Comparison of ENCODE assay signal across 20 mouse cellular contexts in the genomic region with DNA sequence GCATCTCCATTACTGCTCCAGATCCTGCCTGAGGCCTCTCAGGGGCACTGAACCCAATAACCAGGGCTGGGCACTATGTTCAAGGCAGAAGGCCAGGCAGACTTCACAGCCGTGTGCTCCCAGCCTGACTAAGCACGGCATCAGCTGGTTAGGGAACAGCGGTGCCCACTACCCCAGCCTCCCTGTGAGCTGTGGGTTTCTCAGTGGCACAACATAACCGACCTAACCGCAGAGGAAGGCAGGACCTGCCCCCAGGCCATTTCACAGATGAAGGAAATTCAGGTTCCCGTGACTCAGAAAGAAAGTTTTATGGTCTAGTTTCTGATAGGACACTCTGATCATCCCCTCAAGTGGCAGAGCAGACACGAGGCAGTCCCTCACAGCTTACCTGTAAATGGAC. TPM values are rescaled to one million over a fixed set of nuclear protein-coding genes. Genes with fewer than 3 reads are reported as not detected.
DNase-seq lines count a peak whose midpoint lies in the region; ATAC-seq and TF ChIP-seq lines count a peak whose summit lies in the region.
"Had no signal": no experiment of that assay in that cellular context is flagged by ENCODE, and none has a peak within 500 bp of the region (broad histone marks: within the 10 kb centered on the region; RNA-seq: fewer than 3 reads in every experiment).

No protein-coding gene starts in this region.

- peaks cover 9% of the 10 kb centered on the region for H3K4me1 ChIP-seq in stomach, postnatal 0 days (replicated peaks; ENCODE audit: control insufficient read depth, insufficient read depth)

- peaks cover 28% of the 10 kb centered on the region; the same call in 1 of the 2 replicates for H3K36me3 ChIP-seq in macrophage (ENCODE audit: inconsistent target)
- H3K36me3 ChIP-seq in stomach, postnatal 0 days (ENCODE audit: control insufficient read depth, insufficient read depth, low read length): peaks cover 4% of the 10 kb centered on the region
- H3K36me3 ChIP-seq: hindbrain, embryonic 15.5 days; limb, embryonic 10.5 days; neural tube, embryonic 12.5 days had no signal

- no peaks in the 10 kb centered on the region for H3K9me3 ChIP-seq in stomach, postnatal 0 days (ENCODE audit: control insufficient read depth, low read length)
- H3K9me3 ChIP-seq: hindbrain, embryonic 15.5 days; limb, embryonic 10.5 days; neural tube, embryonic 12.5 days had no signal

- ATAC-seq in stomach, postnatal 0 days (ENCODE audit: low FRiP score, low TSS enrichment): no peak
- ATAC-seq: intestine, embryonic 16.5 days; lung, postnatal 0 days had no signal

- H3K9ac ChIP-seq in stomach, postnatal 0 days (ENCODE audit: low read length): no peak overlapping the region
- H3K9ac ChIP-seq: hindbrain, embryonic 15.5 days; neural tube, embryonic 12.5 days had no signal

- H3K27me3 ChIP-seq in stomach, postnatal 0 days (ENCODE audit: control insufficient read depth, insufficient read depth, low read length): no peaks in the 10 kb centered on the region
- H3K27me3 ChIP-seq: hindbrain, embryonic 15.5 days; neural tube, embryonic 12.5 days had no signal

- 20% methylated on average over 6 of the region's 7 CpGs for WGBS in macrophage (ENCODE audit: missing documents)
- 76% methylated on average over 7 of the region's 7 CpGs for WGBS in stomach, postnatal 0 days

- peaks cover 96% of the 10 kb centered on the region for H3K79me2 ChIP-seq in macrophage (ENCODE audit: inconsistent target)

- no peak overlapping the region for H3K4me2 ChIP-seq in stomach, postnatal 0 days (replicated peaks; ENCODE audit: low read depth)
- H3K4me2 ChIP-seq: hindbrain, embryonic 15.5 days; neural tube, embryonic 12.5 days had no signal

- peak; percentile 33 for DNase-seq in 3T3-L1 (ENCODE audit: low read depth, low spot score)
- DNase-seq in CD4-positive helper T cell, adult 2 months (ENCODE audit: low read depth, low spot score): peak; percentile 52
- DNase-seq in induced T-regulatory cell, adult 2 months (ENCODE audit: low read depth): peak; percentile 59
- no peak for DNase-seq in spleen, postnatal 36 days (ENCODE audit: low spot score in 2 of 2)
- DNase-seq in lung, postnatal 10 days: no peak
- DNase-seq in right cerebral cortex, postnatal 10 days (ENCODE audit: low spot score in 2 of 2): no peak
- DNase-seq in stomach, postnatal 0 days (ENCODE audit: low spot score): no peak
- DNase-seq: adrenal gland, postnatal 25 days; cerebellum, postnatal 10 days; gastrocnemius, postnatal 25 days; heart, adult 2 months; kidney, adult 9 months; kidney, postnatal 14 days; midbrain, embryonic 14.5 days had no signal

- TF ChIP-seq EP300 in stomach, postnatal 0 days (optimal IDR thresholded peaks at IDR 0.05): no peak

- H3K4me3 ChIP-seq in macrophage (ENCODE audit: inconsistent target): no peak overlapping the region
- no peak overlapping the region for H3K4me3 ChIP-seq in stomach, postnatal 0 days (ENCODE audit: low read depth, low read length)
- H3K4me3 ChIP-seq: heart, adult 2 months; hindbrain, embryonic 15.5 days; limb, embryonic 10.5 days; neural tube, embryonic 12.5 days had no signal

- TF ChIP-seq CTCF in stomach, postnatal 0 days (IDR thresholded peaks at IDR 0.05; ENCODE audit: low read depth): no peak

- peak overlapping the region; percentile 99 for H3K27ac ChIP-seq in macrophage
- no peak overlapping the region for H3K27ac ChIP-seq in stomach, postnatal 0 days (replicated peaks)
- H3K27ac ChIP-seq: heart, adult 2 months; hindbrain, embryonic 15.5 days; limb, embryonic 10.5 days; neural tube, embryonic 12.5 days had no signal

RNA-seq across cellular contexts. Expression of a gene that starts 10.9 kb away (rescaled TPM):
- 100 to 1,000 TPM in 4 of 26 experiments, 10 to 100 TPM in 21, 1 to 10 TPM in 1; 5.4 to 129 (median 41.6) TPM for total RNA-seq in macrophage (2018; cell fraction: chromatin; rRNA removed)
- 10 to 100 TPM; 12.3 to 48.8 (median 35.4) TPM for total RNA-seq in macrophage (2018; cell fraction: cytosol; rRNA removed)
- total RNA-seq in macrophage (2018; cell fraction: nucleus; rRNA removed): 10 to 100 TPM in 25 of 26 experiments, 1 to 10 TPM in 1; 7.2 to 92.8 (median 27.8) TPM
- 34.2 to 76.5 TPM (median 43.1 TPM) in 3 replicates for polyA plus RNA-seq in macrophage (2018)
- polyA plus RNA-seq in stomach, postnatal 0 days (2015; fragmentation: Nextera tagmentation; extraction: Ambion mirVana): 18.8 and 19.5 TPM in 2 replicates

RNA-seq across cellular contexts. Expression of a gene that starts 52.9 kb away (rescaled TPM):
- total RNA-seq in macrophage (2018; cell fraction: chromatin; rRNA removed): 100 to 1,000 TPM in 17 of 26 experiments, 10 to 100 TPM in 9; 23.6 to 264 (median 114) TPM
- 100 to 1,000 TPM in 12 of 26 experiments, 10 to 100 TPM in 14; 38.4 to 182 (median 88.7) TPM for total RNA-seq in macrophage (2018; cell fraction: cytosol; rRNA removed)
- 100 to 1,000 TPM in 21 of 26 experiments, 10 to 100 TPM in 5; 58.9 to 299 (median 132) TPM for total RNA-seq in macrophage (2018; cell fraction: nucleus; rRNA removed)
- polyA plus RNA-seq in macrophage (2018): 82.3 to 124 TPM (median 103 TPM) in 3 replicates
- polyA plus RNA-seq in stomach, postnatal 0 days (2015; fragmentation: Nextera tagmentation; extraction: Ambion mirVana): 1.5 TPM in 2 replicates

Comparison
In these comparisons a context has a peak if more than half of its experiments do, and no peak if none do; other contexts are left out.
1. DNase-seq: peak in 3T3-L1 (single experiment), CD4-positive helper T cell, adult 2 months (single experiment) and induced T-regulatory cell, adult 2 months (single experiment); none in spleen, postnatal 36 days (0 of 2), lung, postnatal 10 days (single experiment), right cerebral cortex, postnatal 10 days (0 of 2) and stomach, postnatal 0 days (single experiment).
2. RNA of a gene that starts 52.9 kb away (polyA plus RNA-seq): 82.3 to 124 TPM in macrophage; 1.5 TPM in stomach, postnatal 0 days; every median in the first group is over 10 times any median in the second.